Mouse (Mus musculus): Measurements from ENCODE around the gene Sytl3.
A peak's percentile ranks its signal among the peaks of the same experiment; 100 is the strongest.

The Sytl3 gene

DNA sequence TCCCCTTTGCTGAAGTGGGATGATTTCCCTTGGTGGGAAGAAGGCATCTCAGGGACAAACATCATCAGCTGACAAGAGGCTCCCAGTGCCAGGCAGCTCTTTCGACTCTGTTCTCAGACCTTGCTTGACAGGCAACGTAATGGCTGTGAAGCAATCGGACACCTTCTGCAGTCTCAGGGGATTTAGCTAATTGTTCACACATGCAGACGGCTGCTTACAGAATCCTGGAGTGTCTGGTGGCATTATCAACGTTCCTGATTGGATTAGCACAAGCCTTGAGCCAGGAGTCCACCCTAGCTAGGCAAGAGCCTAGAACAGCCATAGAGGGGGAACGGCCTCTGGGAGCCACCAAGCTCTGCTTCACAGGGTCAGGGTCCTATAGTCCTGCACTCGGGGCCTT, 93.5 kb downstream of the Sytl3 start:
- DNase-seq (ENCODE audit: low spot score in 2 of 2) = no peak

- DNase-seq (ENCODE audit: low spot score in 2 of 2) = no peak
Measured at GRCm38 (mm10) chr17:6755176-6755575, 96.3 kb downstream of the Sytl3 start.

DNA sequence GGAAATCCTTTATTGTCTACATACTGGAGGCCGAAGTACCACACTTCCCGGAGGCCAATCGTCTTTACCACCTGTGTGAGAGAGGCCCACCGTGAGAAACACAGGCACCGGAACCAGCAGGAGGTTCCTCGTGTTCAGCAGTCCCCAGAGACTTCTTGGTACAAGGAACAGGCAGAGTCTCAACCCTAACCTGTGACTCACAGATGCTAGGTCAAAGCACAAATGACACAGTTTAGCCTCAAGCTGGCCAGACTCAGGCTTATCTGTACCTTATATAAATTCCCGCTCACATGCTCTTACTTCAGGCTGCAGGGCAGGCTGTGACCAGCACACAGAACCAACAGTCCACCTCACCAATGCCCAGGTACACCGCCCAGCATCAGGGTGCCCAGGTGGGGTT, 97.0 kb downstream of the Sytl3 start:
- DNase-seq (ENCODE audit: low spot score in 2 of 2) = no peak

DNA sequence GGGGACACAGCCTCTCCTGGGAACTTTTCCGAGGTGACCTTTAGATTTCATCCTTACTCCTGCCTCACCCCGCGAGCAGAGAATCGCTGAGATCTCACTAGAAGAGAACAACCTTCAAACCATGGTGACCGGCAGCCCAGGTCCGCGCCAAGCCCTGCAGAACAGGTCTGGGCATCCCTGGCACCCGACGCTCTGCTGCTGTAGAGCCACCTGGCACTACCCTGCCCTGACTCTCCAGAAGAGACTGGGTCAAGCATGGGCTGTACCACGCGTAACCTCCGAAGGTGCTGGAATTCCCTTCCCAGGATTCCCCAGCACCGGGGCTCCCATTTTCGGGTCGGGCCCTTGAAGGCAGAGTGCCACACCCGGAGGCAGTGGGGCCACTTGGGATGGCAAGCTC, 99.0 kb downstream of the Sytl3 start:
- DNase-seq (ENCODE audit: low spot score in 2 of 2) = no peak

GRCm38 (mm10) chr17:6758845-6759244, 100.0 kb downstream of the Sytl3 start:
- DNase-seq (ENCODE audit: low spot score in 2 of 2) = no peak

GRCm38 (mm10) chr17:6759717-6760292, 100.9 kb downstream of the Sytl3 start:
- DNase-seq (ENCODE audit: low spot score in 2 of 2) = no peak

GRCm38 (mm10) chr17:6763513-6764226, 104.8 kb downstream of the Sytl3 start:
- DNase-seq (ENCODE audit: low spot score in 2 of 2) = no peak

GRCm38 (mm10) chr17:6764227-6764593, 105.3 kb downstream of the Sytl3 start:
- DNase-seq (ENCODE audit: low spot score in 2 of 2) = no peak

- DNase-seq (ENCODE audit: low spot score in 2 of 2) = no peak
Measured at GRCm38 (mm10) chr17:6764730-6765129, 105.8 kb downstream of the Sytl3 start.

DNA sequence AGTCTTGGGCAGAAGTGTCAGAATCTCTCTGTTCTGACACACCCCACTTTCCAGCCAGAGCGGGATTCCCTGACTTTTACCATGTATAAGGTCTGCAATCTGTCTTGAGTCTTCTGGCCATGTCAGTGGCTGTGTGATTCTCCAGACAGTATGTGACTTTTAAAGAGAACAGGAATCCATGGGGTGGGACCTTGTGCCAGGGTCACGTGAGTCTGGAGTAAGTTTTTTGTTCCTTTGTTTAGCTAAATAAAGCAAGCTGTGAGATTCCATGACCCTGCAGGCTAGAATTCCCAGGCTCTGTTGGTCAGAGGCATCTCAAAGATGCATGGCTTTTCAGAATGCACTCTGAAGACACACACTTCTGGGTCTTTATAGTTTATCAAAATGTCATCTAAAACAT, 107.0 kb downstream of the Sytl3 start:
- no peak for DNase-seq (ENCODE audit: low spot score in 2 of 2)

DNA sequence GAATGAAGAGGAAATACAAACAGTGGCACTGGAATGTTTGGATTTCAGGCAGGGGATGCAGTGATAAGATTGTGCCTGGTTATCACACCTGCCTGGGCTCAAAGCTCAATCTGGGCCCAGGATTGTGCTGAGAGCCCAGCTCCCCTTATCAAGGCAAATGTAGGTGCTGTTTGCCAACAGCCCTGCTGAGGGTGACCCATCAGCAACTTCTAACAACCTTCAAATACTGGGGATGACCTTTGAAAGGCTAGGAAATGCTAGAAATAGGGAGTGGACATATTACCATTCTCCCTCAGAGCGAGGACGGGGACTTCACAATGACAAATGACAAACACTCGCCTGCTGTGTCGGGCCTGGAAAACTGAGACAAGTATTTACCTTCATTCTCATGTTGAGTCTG, 107.9 kb downstream of the Sytl3 start:
- no peak for DNase-seq (ENCODE audit: low spot score in 2 of 2)

- DNase-seq (ENCODE audit: low spot score in 2 of 2) = no peak
Measured at GRCm38 (mm10) chr17:6767771-6768170, 108.9 kb downstream of the Sytl3 start.

DNA sequence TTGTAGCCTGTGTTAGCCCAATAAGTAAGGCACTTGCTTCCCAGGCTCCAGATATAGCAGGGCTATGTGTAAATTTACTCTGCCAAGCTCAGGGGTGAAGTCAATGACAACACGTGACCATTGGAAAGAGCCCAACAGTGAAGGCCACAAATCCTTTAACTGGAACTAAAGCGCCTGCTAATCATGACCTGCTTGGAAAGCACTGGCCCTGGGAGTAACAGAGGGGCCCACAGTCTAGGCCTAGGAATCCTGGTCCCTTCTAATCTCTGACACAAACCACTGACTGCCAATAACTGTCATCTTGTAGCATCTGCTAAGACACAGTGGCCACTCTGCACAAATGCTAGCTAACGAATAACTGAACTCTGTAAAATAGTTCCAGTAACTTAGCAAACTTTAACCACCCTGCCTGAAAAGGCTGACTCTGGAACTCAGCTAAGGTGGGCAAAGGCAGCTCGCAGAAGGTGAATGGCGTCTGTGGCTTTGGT, 109.5 kb downstream of the Sytl3 start:
- DNase-seq (ENCODE audit: low spot score in 2 of 2) = no peak

DNA sequence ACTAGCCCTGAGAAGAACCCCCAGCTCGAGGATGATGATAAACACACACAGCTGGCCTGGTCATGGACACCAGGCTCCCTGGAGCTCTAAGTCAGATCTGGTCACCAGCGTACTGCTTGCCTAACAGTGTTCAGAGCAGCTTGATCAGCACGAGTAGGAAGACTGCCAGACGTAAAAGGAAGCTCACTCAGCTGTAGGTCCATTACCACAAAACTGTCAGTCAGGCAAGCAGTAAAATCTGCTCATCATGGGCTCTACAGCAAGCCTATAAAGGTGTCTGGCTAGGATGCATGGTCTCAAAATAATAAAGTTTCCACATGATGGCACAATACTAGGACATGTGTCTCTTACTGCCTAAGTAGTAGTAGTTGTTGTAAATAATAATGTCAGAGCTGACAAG, 110.7 kb downstream of the Sytl3 start:
- no peak for DNase-seq (ENCODE audit: low spot score in 2 of 2)

GRCm38 (mm10) chr17:6771661-6772489, 113.0 kb downstream of the Sytl3 start:
- peak in 1 of 2 experiments; percentile 57 for DNase-seq (ENCODE audit: low spot score in 2 of 2)

GRCm38 (mm10) chr17:6772490-6772773, 113.5 kb downstream of the Sytl3 start:
- DNase-seq (ENCODE audit: low spot score in 2 of 2) = no peak

GRCm38 (mm10) chr17:6773249-6773966, 114.5 kb downstream of the Sytl3 start:
- peak in 1 of 2 experiments; percentile 54 for DNase-seq (ENCODE audit: low spot score in 2 of 2)

- DNase-seq (ENCODE audit: low spot score in 2 of 2) = no peak
Measured at GRCm38 (mm10) chr17:6775221-6775620, 116.3 kb downstream of the Sytl3 start.

DNA sequence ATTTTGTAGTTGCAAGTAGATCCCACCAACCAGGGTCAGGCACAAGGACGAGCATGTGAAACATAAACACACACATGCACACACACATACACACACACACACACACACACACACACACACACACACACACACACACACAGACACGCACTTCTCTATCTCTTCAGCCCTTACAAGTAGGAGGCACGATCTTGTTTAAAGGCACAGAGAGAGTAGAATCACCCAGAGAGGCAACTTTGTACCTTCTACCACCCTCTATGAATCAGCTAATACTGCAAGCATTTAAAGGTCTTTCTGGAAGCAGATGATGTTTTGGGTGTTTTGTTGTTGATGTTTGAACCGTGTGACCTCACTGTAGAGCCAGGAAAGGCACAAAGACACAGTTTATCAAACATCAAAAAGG, 116.8 kb downstream of the Sytl3 start:
- no peak for DNase-seq (ENCODE audit: low spot score in 2 of 2)

DNA sequence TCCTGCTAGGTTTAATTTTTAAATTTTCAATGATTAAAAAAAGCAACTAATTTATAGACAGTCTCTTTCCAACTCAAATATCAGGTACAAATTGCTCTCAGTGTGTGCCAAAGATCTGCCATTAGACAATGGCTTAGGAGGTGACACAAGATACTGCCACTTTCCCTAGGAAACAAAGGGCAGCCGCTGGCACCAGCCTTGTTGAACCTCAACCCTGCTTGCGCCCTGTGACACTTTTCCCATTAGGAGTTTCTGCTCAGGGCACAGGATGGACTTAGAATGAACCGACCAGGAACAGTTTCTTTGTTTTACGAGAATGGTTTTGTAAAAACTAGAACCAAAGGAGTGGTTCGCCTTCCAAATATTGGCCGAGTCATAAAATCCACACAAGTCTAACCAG, 117.2 kb downstream of the Sytl3 start:
- no peak for DNase-seq (ENCODE audit: low spot score in 2 of 2)

- DNase-seq (ENCODE audit: low spot score in 2 of 2) = no peak
Measured at GRCm38 (mm10) chr17:6776576-6776975, 117.7 kb downstream of the Sytl3 start.

- no peak for DNase-seq (ENCODE audit: low spot score in 2 of 2)
Measured at GRCm38 (mm10) chr17:6777061-6777460, 118.2 kb downstream of the Sytl3 start.
